Comparison of ENCODE assay signal across 12 mouse cellular contexts in the genomic region with DNA sequence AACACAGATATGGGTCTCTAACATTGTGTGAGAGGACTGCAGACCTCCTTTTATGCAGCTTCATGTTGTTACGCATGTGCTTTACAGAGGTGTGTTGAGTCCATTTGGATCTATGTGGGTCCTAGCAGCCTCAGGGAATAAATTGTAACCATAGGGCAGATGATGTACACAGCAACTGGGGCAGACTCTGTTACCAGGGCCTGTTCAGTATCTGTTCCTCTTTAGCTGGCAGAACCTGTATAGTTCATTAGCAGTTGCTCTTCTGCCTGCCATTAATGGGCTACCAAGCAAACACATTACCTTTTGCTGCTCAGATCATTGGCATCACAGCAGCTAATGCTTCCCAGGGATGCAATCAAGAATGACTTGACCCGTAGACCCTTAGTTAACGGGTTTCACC.
"Had no signal": no experiment of that assay in that cellular context is flagged by ENCODE, and none has a peak within 500 bp of the region (broad histone marks: within the 10 kb centered on the region; RNA-seq: fewer than 3 reads in every experiment).

No protein-coding gene starts in this region.

- H3K36me3 ChIP-seq: limb, embryonic 13.5 days; midbrain, embryonic 13.5 days; neural tube, embryonic 15.5 days had no signal

- H3K9me3 ChIP-seq: limb, embryonic 13.5 days; neural tube, embryonic 15.5 days had no signal

- H3K4me2 ChIP-seq: limb, embryonic 13.5 days; midbrain, embryonic 13.5 days; neural tube, embryonic 15.5 days had no signal

- H3K4me3 ChIP-seq: layer of hippocampus, adult 2 months; limb, embryonic 13.5 days; midbrain, embryonic 13.5 days; myocyte; neural tube, embryonic 15.5 days had no signal

- DNase-seq: kidney, adult 8-10 months; kidney, postnatal 36 days; left cerebral cortex, postnatal 4 days; thymus, postnatal 36 days had no signal

- H3K9ac ChIP-seq: limb, embryonic 13.5 days; liver, embryonic 14.5 days; midbrain, embryonic 13.5 days; neural tube, embryonic 15.5 days had no signal

- ATAC-seq: intestine, postnatal 0 days; midbrain, embryonic 13.5 days had no signal

- H3K27me3 ChIP-seq: limb, embryonic 13.5 days; midbrain, embryonic 13.5 days; neural tube, embryonic 15.5 days had no signal

- H3K4me1 ChIP-seq: midbrain, embryonic 13.5 days; neural tube, embryonic 15.5 days had no signal

- H3K27ac ChIP-seq: kidney, postnatal 0 days; layer of hippocampus, adult 2 months; limb, embryonic 13.5 days; liver, embryonic 14.5 days; midbrain, embryonic 13.5 days; neural tube, embryonic 15.5 days had no signal
